Mouse (Mus musculus): ENCODE measurements around the gene Cntnap5a. TPM values are rescaled to one million over a fixed set of nuclear protein-coding genes. Genes with fewer than 3 reads are reported as not detected.

Cntnap5a gene
- 10 to 100 TPM; 24.0 to 28.1 (median 25.5) TPM for total RNA-seq (2022)

DNA sequence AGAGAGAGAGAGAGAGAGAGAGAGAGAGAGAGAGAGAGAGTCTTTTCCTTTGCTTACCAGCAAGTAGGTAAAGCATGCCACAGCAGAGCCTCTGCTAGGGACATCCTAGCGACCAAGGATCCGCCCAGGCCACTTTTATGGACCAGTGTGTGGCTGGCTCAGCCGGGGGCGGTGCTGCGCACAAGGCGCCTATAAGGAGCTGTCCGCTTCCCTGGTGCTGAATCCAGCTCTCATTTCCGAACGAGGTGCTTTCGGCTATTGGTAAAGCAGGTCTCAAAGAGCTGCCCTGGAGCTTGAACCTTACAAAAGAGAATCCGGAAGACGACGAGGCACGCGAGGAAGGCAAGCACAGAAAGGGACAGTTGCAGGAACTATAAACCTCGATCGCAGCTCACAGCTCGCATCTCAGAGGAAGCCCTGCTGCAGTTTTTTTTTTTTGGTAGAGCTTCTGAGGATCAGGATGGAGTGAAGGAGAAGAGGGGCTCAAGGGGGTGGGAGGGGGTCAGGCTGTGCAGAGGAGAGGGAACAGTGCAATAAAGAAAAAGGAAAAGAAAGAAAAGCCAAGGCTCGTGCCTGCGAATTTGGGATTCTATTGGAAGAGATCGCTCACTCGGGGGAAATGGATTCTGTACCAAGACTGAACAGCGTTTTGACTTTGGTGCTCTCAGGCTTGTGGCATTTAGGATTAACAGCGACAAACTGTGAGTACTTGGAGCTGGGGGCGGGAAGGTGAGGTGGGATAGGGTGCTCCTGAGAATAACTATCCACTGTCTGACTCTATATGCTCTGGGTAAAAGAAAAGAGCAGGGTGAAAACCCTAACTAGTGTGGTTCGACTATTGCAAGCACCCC is at the start of gene Cntnap5a:
Gene Cntnap5a (plus strand): TSS at position 239 of the 851 bp plus-strand sequence.
- DNase-seq (ENCODE audit: low spot score in 2 of 2) = peak; percentile 37 to 42

- no peak for DNase-seq (ENCODE audit: low spot score in 2 of 2)
Observed at GRCm38 (mm10) chr1:115646921-115647320, 37.6 kb upstream of the Cntnap5a start.

DNA sequence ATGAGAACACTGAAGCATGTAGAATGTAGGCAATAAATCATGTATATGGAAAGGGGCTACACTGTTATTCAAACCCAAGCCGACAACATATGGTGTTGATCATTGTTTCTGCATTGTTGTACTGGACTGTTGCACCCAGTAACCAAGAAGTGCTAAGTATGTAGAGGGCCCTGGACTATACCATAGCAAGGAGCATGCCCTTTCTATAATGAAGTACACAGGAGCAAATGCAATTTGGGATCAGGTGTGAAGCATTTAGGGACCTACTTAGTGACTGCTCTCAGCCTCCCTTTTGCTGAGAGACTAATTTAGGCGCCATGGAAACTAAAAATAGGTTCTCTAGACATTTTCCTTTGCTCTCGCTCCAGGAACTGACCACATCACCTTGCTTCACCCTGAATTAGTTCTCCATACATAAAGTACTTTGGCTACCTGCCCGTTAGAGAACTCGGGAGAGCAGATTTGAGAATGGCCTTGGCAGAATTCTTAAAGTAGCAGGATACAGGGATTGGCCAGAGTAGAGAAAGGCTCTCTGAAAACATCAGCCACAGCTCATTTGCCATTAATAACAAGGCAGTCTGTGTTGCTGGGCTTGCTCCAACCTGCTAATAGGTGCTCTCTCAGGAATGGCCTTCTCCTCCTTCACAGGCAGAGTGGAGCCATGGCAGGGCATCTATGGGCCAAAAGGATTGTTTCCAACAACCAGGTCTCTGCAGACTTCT is 26.1 kb upstream of the Cntnap5a start:
- no peak for DNase-seq (ENCODE audit: low spot score in 2 of 2)

DNA sequence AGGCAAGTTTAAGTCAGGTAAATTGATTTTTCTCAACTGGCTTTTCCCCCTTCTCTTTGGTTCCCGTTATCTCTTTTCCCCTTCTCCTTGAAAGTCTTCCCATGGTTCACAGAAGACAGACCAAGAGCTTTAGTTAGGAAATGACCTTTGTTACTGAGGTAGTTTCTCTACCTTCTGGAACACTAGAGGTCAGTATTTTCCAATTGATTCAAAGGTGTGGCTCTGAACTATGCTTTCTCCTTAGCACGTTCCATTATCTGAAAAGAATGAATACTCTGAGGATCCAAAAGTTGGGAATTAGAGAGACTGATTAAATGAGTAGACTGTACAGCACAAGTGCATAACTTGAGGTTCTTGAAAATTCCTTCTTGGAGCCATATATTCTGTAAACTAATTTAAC is 1.9 kb downstream of the Cntnap5a start:
- DNase-seq (ENCODE audit: low spot score in 2 of 2) = no peak

DNA sequence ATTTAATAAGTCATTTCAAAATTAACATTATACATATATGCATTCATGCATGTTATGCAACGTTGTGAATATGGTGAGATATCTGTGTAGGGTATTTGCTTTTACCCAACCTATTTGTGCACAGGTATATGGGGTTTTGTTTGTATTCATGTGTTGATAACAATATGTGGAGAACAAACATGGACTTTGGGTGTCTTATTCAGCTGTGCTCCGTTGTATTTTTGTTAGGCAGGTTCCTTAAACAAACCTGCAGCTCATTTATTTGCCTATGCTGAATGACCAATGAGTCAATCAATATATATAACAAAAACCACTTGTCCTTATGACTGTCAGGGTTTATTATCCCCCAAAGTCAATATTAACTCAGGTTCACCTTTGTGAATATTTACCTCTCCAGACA is 15.2 kb downstream of the Cntnap5a start:
- DNase-seq (ENCODE audit: low spot score in 2 of 2) = no peak

DNA sequence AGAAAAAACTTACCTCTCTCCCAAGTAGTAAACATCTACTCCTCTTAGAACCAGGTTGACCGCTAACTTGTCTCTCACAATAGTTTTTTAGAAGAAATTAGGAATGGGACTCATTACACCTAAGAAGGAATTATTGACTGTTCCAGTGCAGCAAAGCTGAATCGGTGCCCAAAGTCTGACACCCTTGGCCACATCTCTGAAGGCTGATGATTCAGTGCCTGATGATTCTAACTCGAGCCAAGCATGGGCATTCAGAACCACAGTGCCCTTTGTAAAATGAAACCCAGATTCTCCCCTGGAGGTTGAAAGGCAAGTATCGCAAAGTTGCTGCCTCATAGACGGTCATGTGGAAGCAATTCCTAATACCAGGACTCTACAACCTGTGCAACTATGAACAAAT is 58.0 kb downstream of the Cntnap5a start:
- no peak for DNase-seq (ENCODE audit: low spot score in 2 of 2)

GRCm38 (mm10) chr1:115745569-115745968 is 61.0 kb downstream of the Cntnap5a start:
- DNase-seq (ENCODE audit: low spot score in 2 of 2) = peak in 1 of 2 experiments; percentile 26

- peak in 1 of 2 experiments; percentile 7 for DNase-seq (ENCODE audit: low spot score in 2 of 2)
Observed at GRCm38 (mm10) chr1:115784737-115785136, 100.2 kb downstream of the Cntnap5a start.

GRCm38 (mm10) chr1:115842591-115842990 is 158.0 kb downstream of the Cntnap5a start:
- no peak for DNase-seq (ENCODE audit: low spot score in 2 of 2)

DNA sequence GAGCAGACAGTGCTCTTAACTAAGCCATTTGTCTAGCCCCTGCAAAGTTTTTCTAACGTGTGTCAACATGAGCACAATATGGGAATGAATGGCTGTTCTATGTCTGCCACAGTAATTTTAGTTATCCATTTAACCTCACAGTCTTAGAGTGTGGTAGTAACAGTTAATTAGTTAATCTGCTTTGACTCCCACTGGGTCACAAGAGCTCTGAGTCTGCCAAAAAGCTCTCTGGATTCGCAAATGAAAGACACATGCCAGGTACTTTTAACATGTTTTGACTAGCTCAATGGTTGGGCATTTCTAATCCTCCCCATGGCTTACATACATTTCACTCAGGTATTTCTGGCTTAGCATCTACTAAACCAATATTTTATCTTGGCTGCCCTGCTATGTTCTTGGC is 163.0 kb downstream of the Cntnap5a start:
- no peak for DNase-seq (ENCODE audit: low spot score in 2 of 2)

DNA sequence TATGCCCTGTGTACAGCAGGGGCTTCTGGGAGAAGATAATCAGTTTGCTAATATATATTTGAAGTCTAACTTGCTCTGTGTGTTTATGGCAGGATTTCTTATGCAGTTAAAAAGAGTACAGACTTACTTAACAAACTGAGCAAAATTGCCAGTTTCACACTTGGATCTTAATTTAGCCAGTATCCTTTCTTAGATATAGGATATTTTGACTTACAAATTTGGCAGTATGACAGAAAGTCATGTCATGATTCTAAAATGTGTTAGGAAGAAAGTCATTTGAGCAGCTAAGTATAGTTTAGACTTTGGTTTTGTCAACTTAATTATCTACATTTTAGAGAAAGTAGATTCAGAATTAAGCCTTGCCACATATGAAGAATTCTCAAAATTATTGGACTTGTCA is 167.7 kb downstream of the Cntnap5a start:
- DNase-seq (ENCODE audit: low spot score in 2 of 2) = no peak

GRCm38 (mm10) chr1:115918396-115918795 is 233.8 kb downstream of the Cntnap5a start:
- no peak for DNase-seq (ENCODE audit: low spot score in 2 of 2)

DNA sequence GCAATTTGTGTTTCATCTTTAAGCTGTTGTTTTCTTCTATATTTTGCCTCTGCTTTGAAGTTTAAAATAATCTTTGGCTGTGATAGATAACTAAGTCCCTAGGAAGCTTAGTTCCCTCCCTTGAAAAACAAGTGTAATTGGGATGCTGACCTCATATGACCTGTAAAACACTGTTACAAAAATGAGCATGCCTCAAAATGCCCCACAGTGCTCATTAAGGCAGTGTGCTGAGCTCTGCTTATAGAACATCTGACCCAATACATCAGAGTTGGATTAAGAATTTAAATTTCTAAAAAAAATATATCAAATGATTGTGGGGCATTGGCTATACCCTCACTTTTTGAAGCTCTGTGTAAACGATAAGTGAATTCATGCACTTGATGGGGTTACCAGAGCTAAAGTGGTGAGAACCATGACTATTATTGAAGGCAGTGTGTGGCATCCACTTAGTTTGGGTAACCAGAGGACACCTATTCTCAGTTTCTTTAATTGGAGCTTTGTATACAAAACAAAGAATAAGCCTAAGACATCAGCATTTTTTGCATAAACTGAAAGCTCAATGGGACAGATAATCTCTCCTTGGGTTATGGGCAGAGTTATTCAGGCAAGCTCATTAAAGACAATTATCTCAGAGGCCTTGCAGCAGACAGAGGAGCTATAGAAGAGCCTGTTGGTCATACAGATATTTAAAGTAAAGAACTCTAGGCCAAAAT is 241.6 kb downstream of the Cntnap5a start:
- no peak for DNase-seq (ENCODE audit: low spot score in 2 of 2)

GRCm38 (mm10) chr1:115932045-115932444 is 247.5 kb downstream of the Cntnap5a start:
- DNase-seq (ENCODE audit: low spot score in 2 of 2) = peak in 1 of 2 experiments; percentile 41

GRCm38 (mm10) chr1:115945892-115946291 is 261.3 kb downstream of the Cntnap5a start:
- DNase-seq (ENCODE audit: low spot score in 2 of 2) = no peak

GRCm38 (mm10) chr1:115956528-115956927 is 272.0 kb downstream of the Cntnap5a start:
- no peak for DNase-seq (ENCODE audit: low spot score in 2 of 2)

GRCm38 (mm10) chr1:115964993-115965575 is 280.5 kb downstream of the Cntnap5a start:
- DNase-seq (ENCODE audit: low spot score in 2 of 2) = peak in 1 of 2 experiments; percentile 19

GRCm38 (mm10) chr1:115990204-115990603 is 305.6 kb downstream of the Cntnap5a start:
- DNase-seq (ENCODE audit: low spot score in 2 of 2) = no peak

DNA sequence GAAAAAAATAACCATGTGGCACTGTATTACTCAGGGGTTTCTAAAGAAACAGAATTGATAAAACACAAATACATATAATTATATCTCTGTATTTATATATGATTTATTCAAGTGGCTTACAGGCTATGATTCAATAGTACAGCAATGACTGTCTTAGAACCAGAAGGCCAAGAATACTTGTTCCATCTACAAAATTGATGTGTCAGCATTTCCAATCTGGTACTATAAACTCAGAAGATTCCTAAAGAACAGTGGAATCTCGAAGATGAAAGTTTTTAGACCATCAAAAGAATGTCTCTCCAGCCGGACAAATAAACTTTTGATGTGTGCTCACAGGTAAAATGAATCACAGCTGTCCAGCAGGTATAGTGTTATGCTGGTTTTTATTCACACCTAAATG is 331.2 kb downstream of the Cntnap5a start:
- DNase-seq (ENCODE audit: low spot score in 2 of 2) = no peak

GRCm38 (mm10) chr1:116029653-116030052 is 345.1 kb downstream of the Cntnap5a start:
- DNase-seq (ENCODE audit: low spot score in 2 of 2) = no peak

DNA sequence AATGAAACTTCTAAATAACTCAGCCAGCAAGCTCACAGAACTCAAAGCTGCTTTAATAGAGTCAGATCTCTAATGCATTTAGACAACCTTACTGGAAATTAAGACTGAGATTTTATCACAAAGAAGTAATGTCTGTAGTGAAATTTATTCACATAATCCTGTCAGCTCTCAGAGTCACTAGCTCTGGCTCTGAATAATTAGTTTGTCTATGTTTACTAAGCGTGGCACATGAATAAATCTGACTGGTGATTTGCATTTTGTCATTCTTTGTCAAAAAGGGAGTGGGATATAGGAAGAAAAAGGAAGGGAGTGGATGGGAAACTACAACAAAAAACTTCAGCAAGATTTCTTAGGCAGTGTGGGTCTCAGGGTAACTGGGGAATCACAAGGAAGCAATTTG is 351.3 kb downstream of the Cntnap5a start:
- DNase-seq (ENCODE audit: low spot score in 2 of 2) = no peak
